Mouse (Mus musculus) erythroblast, embryonic 14.5 days (primary cell): ENCODE results near the gene Gas2. TPM values are rescaled to one million over a fixed set of nuclear protein-coding genes. Genes with fewer than 3 reads are reported as not detected.

Source experiments
- H3K27me3 ChIP-seq: 2 replicates; pipeline ENCODE4 v1.6.1; 2012; ENCODE audit warnings: inconsistent platforms; ENCODE audit not compliant: control insufficient read depth
- H3K36me3 ChIP-seq: 2 replicates; pipeline ENCODE4 v1.6.1; 2012; ENCODE audit warnings: mild to moderate bottlenecking, inconsistent platforms; ENCODE audit not compliant: control insufficient read depth
- H3K4me1 ChIP-seq: 2 replicates; pipeline ENCODE4 v1.6.1; 2012; ENCODE audit warnings: inconsistent platforms; ENCODE audit not compliant: control insufficient read depth
- H3K4me3 ChIP-seq: replicated peaks from 2 replicates; pipeline ENCODE3; 2012; ENCODE audit warnings: moderate library complexity, mild to moderate bottlenecking, inconsistent platforms
- H3K9me3 ChIP-seq: 2 replicates; pipeline ENCODE4 v1.6.1; 2012; ENCODE audit warnings: low read length, inconsistent platforms, mixed read lengths; ENCODE audit not compliant: control insufficient read depth
- GATA1 ChIP-seq: IDR thresholded peaks from 2 replicates; pipeline ENCODE4 v1.6.1; 2012; ENCODE audit warnings: low read length, inconsistent platforms, mixed read lengths
- TAL1 ChIP-seq: IDR thresholded peaks from 3 replicates; pipeline ENCODE4 v1.6.1; 2012; ENCODE audit warnings: low read length, inconsistent platforms, mixed read lengths
- polyA plus RNA-seq: library from polyadenylated mRNA; stranded (reverse); fragments of >175 nt; gene quantifications from 2 replicates; pipeline ENCODE4 v1.2.3, GENCODE M21; 2012

The Gas2 gene
- polyA plus RNA-seq, 1 experiment: 0.27 TPM

DNA sequence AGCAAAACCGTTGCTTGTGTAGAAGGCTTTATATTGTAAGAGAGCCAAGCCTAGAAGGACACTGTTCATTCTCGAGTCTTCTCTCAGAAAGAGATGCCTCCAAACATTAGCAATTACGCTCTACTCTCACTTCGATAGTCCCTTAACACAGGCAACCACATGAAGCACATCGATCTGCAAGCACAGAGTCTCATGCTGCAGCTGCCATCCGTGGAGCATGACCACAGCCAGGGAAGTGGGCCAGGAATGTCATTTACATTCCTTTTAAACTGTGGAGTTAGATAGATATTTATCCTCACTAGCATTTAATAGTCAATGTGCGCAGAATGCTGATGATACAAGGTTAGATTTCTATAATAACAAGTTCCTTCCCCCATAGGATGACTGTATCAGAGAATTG lies 21.3 kb upstream of the Gas2 start:
- Histone ChIP-seq H3K4me3 (no peak overlapping the region), H3K27me3 (no peaks in the 10 kb centered on the region), H3K36me3 (no peaks in the 10 kb centered on the region), H3K4me1 (no peaks in the 10 kb centered on the region), H3K9me3 (peaks cover 4% of the 10 kb centered on the region; the same call in 1 of the 2 replicates)
- TF ChIP-seq TAL1 (no peak), GATA1 (no peak)

- Histone ChIP-seq H3K36me3 (peaks cover 20% of the 10 kb centered on the region), H3K4me1 (peaks cover 22% of the 10 kb centered on the region), H3K4me3 (no peak overlapping the region), H3K27me3 (no peaks in the 10 kb centered on the region), H3K9me3 (no peaks in the 10 kb centered on the region)
- 0 out of 2 replicates have a peak, but pooled peaks have one; percentile 20 for TF ChIP-seq GATA1
- TF ChIP-seq TAL1: no peak
These were observed 10.9 kb upstream of the Gas2 start for GRCm38 (mm10) chr7:51850877-51851276.

- H3K27me3 ChIP-seq: no peaks in the 10 kb centered on the region
- H3K4me3 ChIP-seq: no peak overlapping the region
- peaks cover 26% of the 10 kb centered on the region for H3K36me3 ChIP-seq
- H3K9me3 ChIP-seq: no peaks in the 10 kb centered on the region
- TF ChIP-seq GATA1 (no peak), TAL1 (no peak)
- H3K4me1 ChIP-seq: peaks cover 22% of the 10 kb centered on the region
These were observed 9.8 kb upstream of the Gas2 start for GRCm38 (mm10) chr7:51851890-51852507.

DNA sequence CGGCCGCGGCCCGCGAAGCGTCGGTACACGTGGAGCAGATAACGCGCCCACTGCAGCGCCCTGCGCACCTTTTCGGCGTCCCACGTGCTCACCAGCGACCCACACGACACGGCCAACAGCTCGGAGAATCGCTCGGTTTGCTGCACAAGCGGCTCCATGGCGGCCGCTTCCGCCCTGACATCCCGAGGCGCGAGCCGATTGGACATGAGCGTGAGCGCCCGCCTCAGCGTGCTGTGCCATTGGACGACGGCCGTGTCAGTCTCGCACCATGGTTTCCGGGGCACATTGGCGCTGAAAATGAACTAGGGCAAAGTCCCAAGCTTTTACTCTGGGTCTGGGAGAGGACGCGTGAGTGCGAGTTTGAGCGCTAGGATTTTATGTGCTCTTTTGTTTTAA lies 280 bp downstream of the Gas2 start, which contains the start of gene Fancf:
Gene Fancf, minus strand, starts transcription at position 171 of the 396 bp plus-strand sequence.
- H3K4me3 ChIP-seq: peak within 1 kb of the TSS; percentile 88
- peaks cover 42% of the 10 kb centered on the region for H3K4me1 ChIP-seq

DNA sequence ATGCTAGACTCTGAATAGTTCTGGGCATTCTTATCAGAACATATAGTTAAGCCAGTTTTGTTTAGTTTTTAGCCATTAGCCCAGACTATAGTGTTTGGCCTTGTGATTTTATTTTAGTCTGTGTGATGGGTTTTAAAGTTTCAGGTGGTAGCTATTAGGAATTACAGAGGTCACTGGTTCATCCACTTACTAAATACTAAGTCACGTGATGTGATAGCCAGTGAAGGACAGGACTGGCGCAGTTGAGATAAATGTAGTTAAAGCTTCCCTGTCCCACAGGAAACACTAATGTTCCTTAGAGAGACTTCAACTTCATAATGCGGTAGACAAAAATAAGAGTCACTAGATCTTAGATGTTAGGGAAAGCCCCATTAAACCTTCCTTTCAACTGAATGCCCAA lies 1.0 kb downstream of the Gas2 start:
- TF ChIP-seq GATA1 (no peak), TAL1 (no peak)
- H3K27me3 ChIP-seq: no peaks in the 10 kb centered on the region
- H3K9me3 ChIP-seq: peaks cover 3% of the 10 kb centered on the region; the same call in 1 of the 2 replicates
- H3K4me3 ChIP-seq: peak overlapping the region; percentile 88
- peaks cover 53% of the 10 kb centered on the region for H3K36me3 ChIP-seq
- H3K4me1 ChIP-seq: peaks cover 42% of the 10 kb centered on the region

More for the DNA sequence above, 280 bp downstream of the Gas2 start, which contains the start of gene Fancf:
- peaks cover 3% of the 10 kb centered on the region; the same call in 1 of the 2 replicates for H3K9me3 ChIP-seq
- TF ChIP-seq TAL1 (no peak), GATA1 (no peak)
- no peaks in the 10 kb centered on the region for H3K27me3 ChIP-seq
- peaks cover 57% of the 10 kb centered on the region for H3K36me3 ChIP-seq

DNA sequence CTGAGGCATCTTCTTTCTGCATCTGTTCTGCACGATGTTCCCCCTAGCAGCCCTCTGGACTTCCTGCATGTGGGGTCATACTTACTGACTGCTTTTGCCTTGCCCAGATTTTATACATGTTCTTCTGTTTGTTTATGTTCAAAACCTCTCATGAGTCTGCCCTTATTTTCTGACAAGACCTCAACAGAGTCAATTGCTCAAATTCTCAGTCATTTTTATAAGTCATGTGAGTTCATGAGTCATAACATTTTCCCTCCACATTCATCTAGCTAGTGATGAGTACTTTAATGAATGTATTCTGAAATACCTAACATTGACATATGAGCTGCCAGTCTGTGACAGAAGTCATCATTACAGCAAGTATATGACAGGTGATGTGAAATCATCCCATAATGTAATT lies 3.5 kb downstream of the Gas2 start:
- Histone ChIP-seq H3K27me3 (no peaks in the 10 kb centered on the region), H3K36me3 (peaks cover 50% of the 10 kb centered on the region), H3K4me1 (peaks cover 29% of the 10 kb centered on the region), H3K9me3 (peaks cover 3% of the 10 kb centered on the region; the same call in 1 of the 2 replicates), H3K4me3 (no peak overlapping the region)
- TF ChIP-seq TAL1 (no peak), GATA1 (no peak)

GRCm38 (mm10) chr7:51867983-51868382 lies 6.2 kb downstream of the Gas2 start:
- Histone ChIP-seq H3K4me3 (no peak overlapping the region), H3K36me3 (peaks cover 53% of the 10 kb centered on the region), H3K9me3 (no peaks in the 10 kb centered on the region), H3K27me3 (no peaks in the 10 kb centered on the region), H3K4me1 (peaks cover 13% of the 10 kb centered on the region)
- TF ChIP-seq GATA1 (no peak), TAL1 (no peak)

GRCm38 (mm10) chr7:51872041-51872440 lies 10.2 kb downstream of the Gas2 start:
- TF ChIP-seq GATA1 (no peak), TAL1 (no peak)
- H3K4me3 ChIP-seq: no peak overlapping the region
- H3K27me3 ChIP-seq: no peaks in the 10 kb centered on the region
- H3K36me3 ChIP-seq: peaks cover 32% of the 10 kb centered on the region
- H3K4me1 ChIP-seq: no peaks in the 10 kb centered on the region
- H3K9me3 ChIP-seq: no peaks in the 10 kb centered on the region

- Histone ChIP-seq H3K9me3 (no peaks in the 10 kb centered on the region), H3K4me3 (no peak overlapping the region), H3K36me3 (peaks cover 29% of the 10 kb centered on the region), H3K27me3 (no peaks in the 10 kb centered on the region), H3K4me1 (no peaks in the 10 kb centered on the region)
- TF ChIP-seq TAL1 (no peak), GATA1 (no peak)
These were observed 10.8 kb downstream of the Gas2 start for GRCm38 (mm10) chr7:51872597-51872996.
